Mouse (Mus musculus) c-Kit-positive CD71-positive TER-119-negative erythroid progenitor cells, embryonic 14.5 days (primary cell): ENCODE results near the gene Mrps16.

ENCODE experiments used
- DNase-seq: peaks from one replicate; pipeline ENCODE4 v3.0.0-alpha.2; 2013; ENCODE audit warnings: low read depth

Mrps16 gene

DNA sequence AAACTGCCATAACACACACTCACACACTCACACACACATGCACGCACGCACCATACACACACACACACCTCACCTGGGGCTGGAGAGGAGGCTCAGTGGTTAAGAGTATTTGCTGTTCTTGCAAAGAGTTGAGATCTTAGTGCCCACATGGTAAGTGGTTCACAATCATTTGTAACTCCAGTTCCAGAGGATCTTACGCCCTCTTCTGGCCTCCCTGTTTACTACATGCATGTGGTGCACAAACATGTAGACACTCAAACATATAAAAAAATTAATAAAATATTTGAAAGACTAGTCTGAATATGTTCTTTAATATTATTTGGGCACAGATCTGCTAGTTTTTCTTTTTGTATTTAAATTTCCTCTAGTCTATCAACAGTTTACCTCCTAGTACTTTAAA is 25.2 kb downstream of the Mrps16 start:
- DNase-seq = no peak

GRCm38 (mm10) chr14:20363230-20363629 is 30.2 kb downstream of the Mrps16 start:
- no peak for DNase-seq

- DNase-seq = peak; percentile 96
These were observed 45.4 kb downstream of the Mrps16 start, which contains the start of the genes Ecd and Fam149b for GRCm38 (mm10) chr14:20347991-20348541. Gene Ecd (minus strand): TSS chr14:20348121. Gene Fam149b (plus strand): TSS chr14:20348162.

DNA sequence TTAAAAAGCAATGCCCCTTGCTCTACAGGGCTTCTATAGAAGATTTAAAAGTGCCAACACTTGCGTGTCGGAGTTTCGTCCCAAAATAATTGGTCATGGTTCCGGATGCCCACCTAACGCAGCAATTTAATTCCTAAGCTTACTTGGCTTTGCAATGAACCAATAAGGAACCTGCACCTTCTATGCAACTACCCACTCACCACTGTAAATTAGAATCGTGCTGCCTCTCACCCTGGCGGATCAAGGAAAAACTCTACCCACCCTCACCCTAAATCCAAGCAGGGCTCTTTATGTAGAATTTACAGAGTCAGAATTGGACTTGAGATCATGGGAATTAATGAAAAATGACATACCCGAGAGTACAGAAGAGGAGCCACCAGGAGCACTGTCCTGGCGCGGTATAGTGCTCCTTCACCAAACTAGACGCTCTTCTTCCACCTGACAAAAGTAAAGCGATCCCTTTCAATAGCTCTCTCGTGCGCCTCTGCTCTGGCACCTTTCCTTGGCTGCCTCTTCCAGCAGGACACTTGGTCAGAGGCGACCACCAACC is 45.9 kb downstream of the Mrps16 start:
- DNase-seq = no peak

DNA sequence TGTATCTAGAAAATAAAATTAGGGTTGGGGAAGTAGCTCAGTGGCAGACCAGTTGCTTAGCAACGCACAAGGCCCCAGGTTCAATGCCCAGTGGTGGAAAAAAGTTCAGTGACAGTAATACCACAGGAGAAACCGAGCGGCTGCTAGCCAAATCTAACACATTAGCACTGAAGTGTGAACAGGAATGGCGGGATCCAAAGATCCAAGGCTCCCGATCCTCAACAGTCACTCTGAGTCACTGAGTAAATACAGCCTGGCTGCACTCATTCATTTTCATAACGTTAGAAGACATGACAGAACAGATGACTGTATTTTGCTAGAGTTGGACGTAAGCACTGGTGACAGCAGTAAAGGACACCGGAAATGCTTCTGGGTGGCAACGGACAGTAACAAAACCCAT is 47.5 kb downstream of the Mrps16 start:
- DNase-seq = no peak

- DNase-seq = peak; percentile 49
These were observed 52.6 kb downstream of the Mrps16 start for GRCm38 (mm10) chr14:20340866-20341265.

- DNase-seq = peak; percentile 47
These were observed 53.3 kb downstream of the Mrps16 start for GRCm38 (mm10) chr14:20340149-20340548.

GRCm38 (mm10) chr14:20339415-20339814 is 54.0 kb downstream of the Mrps16 start:
- DNase-seq = no peak
